Mouse (Mus musculus): Measurements from ENCODE around the gene Cgnl1. TPM values are rescaled to one million over a fixed set of nuclear protein-coding genes. Genes with fewer than 3 reads are reported as not detected.

Gene Cgnl1
- polyA plus RNA-seq, 1 experiment from 2014 or later = 5.9 TPM

DNA sequence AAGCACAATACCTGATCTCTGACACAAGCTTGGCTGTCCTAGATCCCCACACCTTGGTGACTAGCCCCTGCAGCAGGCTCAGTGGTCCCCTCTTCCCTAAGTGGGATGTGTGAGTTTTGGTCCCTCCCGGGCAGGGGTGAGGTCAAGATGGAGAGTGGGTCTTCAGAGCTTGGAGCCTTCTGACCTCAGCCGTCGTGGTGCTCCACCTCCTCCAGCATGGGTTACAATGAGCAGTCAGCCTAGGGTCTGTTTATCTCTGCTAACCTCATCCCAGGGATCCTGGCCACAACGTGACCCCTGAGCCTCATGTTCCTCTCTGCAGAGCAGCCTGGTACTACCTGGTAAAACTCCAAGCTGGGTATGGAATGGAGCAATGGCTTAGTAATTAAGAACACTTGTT, 36.4 kb upstream of the Cgnl1 start:
- no peak overlapping the region for H3K27ac ChIP-seq (ENCODE audit: low read depth, low read length)
- no peak for ATAC-seq (replicated peaks; ENCODE audit: low FRiP score)
- H3K27me3 ChIP-seq (replicated peaks; ENCODE audit: control insufficient read depth, insufficient read depth, low read length) = no peaks in the 10 kb centered on the region
- no peak for DNase-seq (ENCODE audit: low spot score)
- H3K9me3 ChIP-seq (ENCODE audit: control insufficient read depth, low read length) = no peaks in the 10 kb centered on the region
- H3K4me2 ChIP-seq = no peak overlapping the region
- 46% methylated on average over 4 of the region's 4 CpGs for WGBS
- H3K4me3 ChIP-seq (ENCODE audit: low read depth, low read length) = no peak overlapping the region
- H3K9ac ChIP-seq (ENCODE audit: low read depth, low read length) = no peak overlapping the region
- no peaks in the 10 kb centered on the region for H3K4me1 ChIP-seq (replicated peaks; ENCODE audit: control insufficient read depth, insufficient read depth, low read length)
- H3K36me3 ChIP-seq (ENCODE audit: control insufficient read depth, insufficient read depth, low read length) = no peaks in the 10 kb centered on the region

- ATAC-seq (replicated peaks; ENCODE audit: low FRiP score) (peak; percentile 53; the same call in 1 of the 2 replicates), DNase-seq (ENCODE audit: low spot score) (peak; percentile 51)
- Histone ChIP-seq H3K9ac (ENCODE audit: low read depth, low read length) (no peak overlapping the region), H3K27ac (ENCODE audit: low read depth, low read length) (no peak overlapping the region), H3K36me3 (ENCODE audit: control insufficient read depth, insufficient read depth, low read length) (no peaks in the 10 kb centered on the region), H3K4me1 (replicated peaks; ENCODE audit: control insufficient read depth, insufficient read depth, low read length) (no peaks in the 10 kb centered on the region), H3K4me3 (ENCODE audit: low read depth, low read length) (no peak overlapping the region), H3K4me2 (no peak overlapping the region), H3K27me3 (replicated peaks; ENCODE audit: control insufficient read depth, insufficient read depth, low read length) (no peaks in the 10 kb centered on the region), H3K9me3 (ENCODE audit: control insufficient read depth, low read length) (no peaks in the 10 kb centered on the region)
- 2% methylated on average over 2 of the region's 2 CpGs for WGBS
These were observed 35.0 kb upstream of the Cgnl1 start for GRCm38 (mm10) chr9:71806422-71806805.

DNA sequence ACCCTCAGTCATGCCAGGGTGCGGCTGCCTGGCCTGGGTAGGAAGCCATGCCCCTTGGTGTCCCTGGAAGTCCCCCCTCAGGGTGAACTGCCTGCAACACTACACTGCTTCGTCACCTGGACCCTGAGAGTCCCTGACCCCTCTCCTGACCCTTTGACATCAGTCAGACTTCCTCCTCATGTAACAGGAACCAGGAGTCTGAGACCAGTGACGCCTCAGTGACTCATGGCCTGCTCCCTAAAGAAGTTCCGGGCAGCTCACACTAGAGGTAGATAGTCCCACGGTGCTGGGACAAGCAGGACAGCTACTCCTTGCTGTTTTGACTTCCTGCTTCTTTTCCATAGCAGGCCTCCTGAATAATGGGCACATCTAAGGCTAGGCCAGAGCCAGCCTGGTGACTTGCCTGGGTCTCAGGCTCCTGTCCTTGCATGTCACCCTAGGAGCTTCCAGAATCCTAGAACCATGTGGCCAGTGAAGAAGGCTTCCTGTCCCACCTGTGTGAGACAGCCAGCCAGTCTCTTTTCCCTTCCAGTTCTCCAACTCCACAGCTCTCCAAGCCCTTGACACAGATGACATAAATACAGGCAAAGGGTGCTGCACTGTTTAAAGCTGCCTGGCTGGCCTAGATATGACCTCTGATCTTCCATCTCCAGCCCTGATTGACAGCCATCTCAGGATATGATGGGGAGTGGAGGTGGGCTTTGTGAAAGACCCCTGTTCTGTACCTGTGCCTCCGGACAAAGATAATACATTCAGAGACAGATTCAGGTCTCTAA, 34.4 kb upstream of the Cgnl1 start:
- Histone ChIP-seq H3K27me3 (replicated peaks; ENCODE audit: control insufficient read depth, insufficient read depth, low read length) (no peaks in the 10 kb centered on the region), H3K4me3 (ENCODE audit: low read depth, low read length) (no peak overlapping the region), H3K9me3 (ENCODE audit: control insufficient read depth, low read length) (no peaks in the 10 kb centered on the region), H3K9ac (ENCODE audit: low read depth, low read length) (no peak overlapping the region), H3K4me2 (no peak overlapping the region), H3K36me3 (ENCODE audit: control insufficient read depth, insufficient read depth, low read length) (no peaks in the 10 kb centered on the region), H3K4me1 (replicated peaks; ENCODE audit: control insufficient read depth, insufficient read depth, low read length) (no peaks in the 10 kb centered on the region), H3K27ac (ENCODE audit: low read depth, low read length) (no peak overlapping the region)
- DNase-seq (ENCODE audit: low spot score) = no peak
- 54% methylated on average over 6 of the region's 6 CpGs for WGBS
- no peak for ATAC-seq (replicated peaks; ENCODE audit: low FRiP score)

- Histone ChIP-seq H3K9me3 (ENCODE audit: control insufficient read depth, low read length) (no peaks in the 10 kb centered on the region), H3K27ac (ENCODE audit: low read depth, low read length) (no peak overlapping the region), H3K4me1 (replicated peaks; ENCODE audit: control insufficient read depth, insufficient read depth, low read length) (no peaks in the 10 kb centered on the region), H3K4me3 (ENCODE audit: low read depth, low read length) (no peak overlapping the region), H3K36me3 (ENCODE audit: control insufficient read depth, insufficient read depth, low read length) (no peaks in the 10 kb centered on the region), H3K27me3 (replicated peaks; ENCODE audit: control insufficient read depth, insufficient read depth, low read length) (no peaks in the 10 kb centered on the region), H3K4me2 (no peak overlapping the region), H3K9ac (ENCODE audit: low read depth, low read length) (no peak overlapping the region)
- DNase-seq (ENCODE audit: low spot score) = no peak
- 46% methylated on average over 6 of the region's 6 CpGs for WGBS
- no peak for ATAC-seq (replicated peaks; ENCODE audit: low FRiP score)
These were observed 32.7 kb upstream of the Cgnl1 start for GRCm38 (mm10) chr9:71804116-71804515.

- H3K27me3 ChIP-seq (replicated peaks; ENCODE audit: control insufficient read depth, insufficient read depth, low read length) = no peaks in the 10 kb centered on the region
- H3K9me3 ChIP-seq (ENCODE audit: control insufficient read depth, low read length) = no peaks in the 10 kb centered on the region
- no peak for DNase-seq (ENCODE audit: low spot score)
- no peaks in the 10 kb centered on the region for H3K4me1 ChIP-seq (replicated peaks; ENCODE audit: control insufficient read depth, insufficient read depth, low read length)
- H3K4me2 ChIP-seq = no peak overlapping the region
- H3K27ac ChIP-seq (ENCODE audit: low read depth, low read length) = no peak overlapping the region
- no peak for ATAC-seq (replicated peaks; ENCODE audit: low FRiP score)
- WGBS = 55% methylated on average over 7 of the region's 7 CpGs
- no peak overlapping the region for H3K4me3 ChIP-seq (ENCODE audit: low read depth, low read length)
- H3K9ac ChIP-seq (ENCODE audit: low read depth, low read length) = no peak overlapping the region
- H3K36me3 ChIP-seq (ENCODE audit: control insufficient read depth, insufficient read depth, low read length) = no peaks in the 10 kb centered on the region
These were observed 31.9 kb upstream of the Cgnl1 start for GRCm38 (mm10) chr9:71803281-71803680.

- DNase-seq (ENCODE audit: low spot score) = no peak
- Histone ChIP-seq H3K4me3 (ENCODE audit: low read depth, low read length) (no peak overlapping the region), H3K4me2 (no peak overlapping the region), H3K9me3 (ENCODE audit: control insufficient read depth, low read length) (no peaks in the 10 kb centered on the region), H3K36me3 (ENCODE audit: control insufficient read depth, insufficient read depth, low read length) (no peaks in the 10 kb centered on the region), H3K27me3 (replicated peaks; ENCODE audit: control insufficient read depth, insufficient read depth, low read length) (no peaks in the 10 kb centered on the region), H3K27ac (ENCODE audit: low read depth, low read length) (no peak overlapping the region), H3K4me1 (replicated peaks; ENCODE audit: control insufficient read depth, insufficient read depth, low read length) (no peaks in the 10 kb centered on the region), H3K9ac (ENCODE audit: low read depth, low read length) (no peak overlapping the region)
- no peak for ATAC-seq (replicated peaks; ENCODE audit: low FRiP score)
- WGBS = 71% methylated on average over 5 of the region's 5 CpGs
These were observed 28.2 kb upstream of the Cgnl1 start for GRCm38 (mm10) chr9:71799598-71799997.

GRCm38 (mm10) chr9:71798176-71798575, 26.8 kb upstream of the Cgnl1 start:
- Histone ChIP-seq H3K4me1 (replicated peaks; ENCODE audit: control insufficient read depth, insufficient read depth, low read length) (no peaks in the 10 kb centered on the region), H3K9ac (ENCODE audit: low read depth, low read length) (no peak overlapping the region), H3K27ac (ENCODE audit: low read depth, low read length) (no peak overlapping the region), H3K4me2 (no peak overlapping the region), H3K9me3 (ENCODE audit: control insufficient read depth, low read length) (no peaks in the 10 kb centered on the region), H3K4me3 (ENCODE audit: low read depth, low read length) (no peak overlapping the region), H3K36me3 (ENCODE audit: control insufficient read depth, insufficient read depth, low read length) (no peaks in the 10 kb centered on the region), H3K27me3 (replicated peaks; ENCODE audit: control insufficient read depth, insufficient read depth, low read length) (no peaks in the 10 kb centered on the region)
- no peak for DNase-seq (ENCODE audit: low spot score)
- WGBS = 79% methylated on average over 5 of the region's 5 CpGs
- no peak for ATAC-seq (replicated peaks; ENCODE audit: low FRiP score)

- Histone ChIP-seq H3K4me2 (no peak overlapping the region), H3K9ac (ENCODE audit: low read depth, low read length) (no peak overlapping the region), H3K27me3 (replicated peaks; ENCODE audit: control insufficient read depth, insufficient read depth, low read length) (no peaks in the 10 kb centered on the region), H3K27ac (ENCODE audit: low read depth, low read length) (no peak overlapping the region), H3K9me3 (ENCODE audit: control insufficient read depth, low read length) (peaks cover 4% of the 10 kb centered on the region), H3K36me3 (ENCODE audit: control insufficient read depth, insufficient read depth, low read length) (no peaks in the 10 kb centered on the region), H3K4me3 (ENCODE audit: low read depth, low read length) (no peak overlapping the region), H3K4me1 (replicated peaks; ENCODE audit: control insufficient read depth, insufficient read depth, low read length) (no peaks in the 10 kb centered on the region)
- 86% methylated on average over 3 of the region's 3 CpGs for WGBS
- ATAC-seq (replicated peaks; ENCODE audit: low FRiP score) = no peak
- no peak for DNase-seq (ENCODE audit: low spot score)
These were observed 6.0 kb upstream of the Cgnl1 start for GRCm38 (mm10) chr9:71777404-71777803.

- WGBS = 81% methylated on average over 3 of the region's 3 CpGs
- peaks cover 7% of the 10 kb centered on the region for H3K27me3 ChIP-seq (replicated peaks; ENCODE audit: control insufficient read depth, insufficient read depth, low read length)
- H3K4me3 ChIP-seq (ENCODE audit: low read depth, low read length) = no peak overlapping the region
- ATAC-seq (replicated peaks; ENCODE audit: low FRiP score) = no peak
- H3K9ac ChIP-seq (ENCODE audit: low read depth, low read length) = no peak overlapping the region
- H3K9me3 ChIP-seq (ENCODE audit: control insufficient read depth, low read length) = peaks cover 4% of the 10 kb centered on the region
- no peaks in the 10 kb centered on the region for H3K4me1 ChIP-seq (replicated peaks; ENCODE audit: control insufficient read depth, insufficient read depth, low read length)
- no peak overlapping the region for H3K4me2 ChIP-seq
- no peak for DNase-seq (ENCODE audit: low spot score)
- H3K27ac ChIP-seq (ENCODE audit: low read depth, low read length) = no peak overlapping the region
- H3K36me3 ChIP-seq (ENCODE audit: control insufficient read depth, insufficient read depth, low read length) = no peaks in the 10 kb centered on the region
These were observed 4.9 kb upstream of the Cgnl1 start for GRCm38 (mm10) chr9:71776337-71776736.
